Mouse (Mus musculus): ENCODE results near the gene Ccdc84.
"Not testable (repeated sequence)": the region's sequence is repeated elsewhere in the genome, so short reads cannot be mapped to it uniquely, and the experiment has no call there.

The Ccdc84 gene

DNA sequence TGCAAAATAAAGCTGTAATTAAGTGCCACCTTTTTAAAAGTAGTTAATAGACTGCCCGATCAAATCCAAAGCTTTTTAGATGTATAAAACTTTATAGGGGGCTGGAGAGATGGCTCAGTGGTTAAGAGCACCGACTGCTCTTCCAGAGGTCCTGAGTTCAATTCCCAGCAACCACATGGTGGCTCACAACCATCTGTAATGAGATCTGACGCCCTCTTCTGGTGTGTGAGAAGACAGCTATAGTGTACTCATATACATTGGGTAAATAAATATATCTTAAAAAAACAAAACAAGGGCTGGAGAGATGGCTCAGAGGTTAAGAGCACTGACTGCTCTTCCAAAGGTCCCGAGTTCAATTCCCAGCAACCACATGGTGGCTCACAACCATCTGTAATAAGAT is 56.4 kb downstream of the Ccdc84 start:
- not testable (repeated sequence) for DNase-seq (ENCODE audit: low read depth, low spot score)

DNA sequence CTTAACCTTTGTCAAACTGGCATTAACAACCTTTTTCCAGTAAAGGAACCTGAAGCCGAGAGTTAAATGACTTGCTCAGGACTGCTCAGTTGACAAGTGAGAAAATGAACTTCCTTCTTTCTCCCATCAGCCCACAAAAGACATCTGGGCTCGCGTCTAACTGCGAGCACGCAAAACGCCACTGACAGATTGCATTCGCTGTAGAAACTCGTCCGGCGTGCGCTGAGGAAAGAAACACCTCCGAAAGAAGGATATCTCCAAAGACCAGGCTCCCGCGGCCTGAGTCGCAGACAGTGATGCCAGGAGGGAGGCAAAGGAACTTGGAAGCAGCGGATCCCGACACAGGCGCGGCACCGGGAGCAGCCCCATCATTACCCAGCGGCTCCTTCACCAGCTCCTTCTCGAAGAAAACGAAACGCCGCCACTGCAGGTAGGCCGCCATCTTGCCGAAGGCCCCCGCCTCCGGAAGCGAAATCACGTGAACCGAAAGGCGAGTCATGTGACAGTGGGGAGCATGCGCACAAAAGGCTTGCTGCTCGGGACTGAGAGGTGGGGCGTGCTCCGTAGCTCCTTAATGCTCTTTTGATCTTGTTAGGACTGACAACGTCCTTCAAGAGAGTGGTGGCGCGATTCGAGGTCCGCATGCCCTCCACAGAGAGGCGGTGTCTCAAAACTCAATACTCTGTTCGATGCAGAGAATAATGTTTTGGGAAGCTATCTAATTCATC is 57.0 kb downstream of the Ccdc84 start, which contains the start of gene Vps11:
Vps11 (minus strand) TSS at position 481 of the 728 bp plus-strand sequence.
- DNase-seq (ENCODE audit: low read depth, low spot score), result peak; percentile 96
